Mouse (Mus musculus) E14TG2a.4 (cell line): ENCODE results near the gene Mab21l3.

ENCODE experiments used
- CTCF ChIP-seq: conservative IDR thresholded peaks from 2 replicates; pipeline ENCODE4 v1.5.1; 2014; ENCODE audit warnings: low read length
- NANOG ChIP-seq: IDR thresholded peaks from 2 replicates; pipeline ENCODE4 v1.6.1; 2014; ENCODE audit warnings: borderline replicate concordance, low read length, mixed read lengths
- POU5F1 ChIP-seq: IDR thresholded peaks from 2 replicates; pipeline ENCODE4 v1.6.1; 2014; ENCODE audit warnings: low read length, borderline replicate concordance

DNA sequence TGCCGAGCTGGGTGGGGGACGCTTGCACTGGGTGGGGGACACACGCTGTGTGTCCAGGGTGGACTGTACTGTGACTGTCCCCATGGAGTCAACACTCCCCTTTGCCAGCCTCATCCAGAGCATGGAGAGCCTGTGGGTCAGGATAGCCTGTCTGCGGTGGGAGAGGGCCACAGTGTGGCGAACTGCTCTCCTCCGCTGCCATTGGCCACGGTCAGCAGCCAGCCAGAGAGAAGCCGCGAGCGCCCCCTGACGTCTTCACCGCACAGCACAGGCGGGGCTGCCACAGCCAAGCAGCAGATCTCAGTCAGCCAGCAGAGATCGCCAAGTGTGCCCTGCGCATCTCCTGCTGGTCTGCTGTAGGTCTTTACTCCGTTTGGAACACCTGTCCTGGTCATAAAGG lies 42.6 kb downstream of the Mab21l3 start:
- TF ChIP-seq CTCF (peak; percentile 66), NANOG (no peak), POU5F1 (no peak)
